Mouse (Mus musculus): ENCODE results near the gene Sucla2. TPM values are rescaled to one million over a fixed set of nuclear protein-coding genes. Genes with fewer than 3 reads are reported as not detected.
A peak's percentile ranks its signal among the peaks of the same experiment; 100 is the strongest.
"Not testable (repeated sequence)": the region's sequence is repeated elsewhere in the genome, so short reads cannot be mapped to it uniquely, and the experiment has no call there.

The Sucla2 gene
- polyA plus RNA-seq, 2 experiments = 22.0 to 54.5 TPM

- peak within 1 kb of the TSS; percentile 83 to 93 for H3K4me3 ChIP-seq (ENCODE audit: insufficient read depth in 1 of 2, low read depth in 2 of 2, low read length in 2 of 2)
- H3K27me3 ChIP-seq (ENCODE audit: control insufficient read depth, insufficient read depth, low read length) = no peaks in the 10 kb centered on the region
- peak; percentile 86 to 89 (median 87) for DNase-seq (ENCODE audit: low read depth in 3 of 3, low spot score in 3 of 3)
- H3K36me3 ChIP-seq (replicated peaks; ENCODE audit: control insufficient read depth, insufficient read depth, low read depth) = peaks cover 5% of the 10 kb centered on the region
- no peaks in the 10 kb centered on the region for H3K9me3 ChIP-seq (ENCODE audit: control insufficient read depth, low read length)
- WGBS (ENCODE audit: insufficient replicate concordance) = 1% methylated on average over 37 of the region's 41 CpGs
- TF ChIP-seq EP300 (IDR thresholded peaks at IDR 0.05; ENCODE audit: low read depth) (0 out of 2 replicates have a peak, but pooled peaks have one; percentile 14), CTCF (IDR thresholded peaks at IDR 0.05; ENCODE audit: low read depth) (peak; percentile 100)
- H3K27ac ChIP-seq = no peak within 1 kb of the TSS
- ATAC-seq (ENCODE audit: insufficient read depth) = peak; percentile 91
- H3K4me1 ChIP-seq (replicated peaks; ENCODE audit: control insufficient read depth in 2 of 2, insufficient read depth in 2 of 2, low read length in 1 of 2) = peaks cover 6 to 22% of the 10 kb centered on the region in 2 experiments
- peak within 1 kb of the TSS; percentile 78 for H3K9ac ChIP-seq (replicated peaks)
- H3K4me2 ChIP-seq (ENCODE audit: low read depth) = peak within 1 kb of the TSS; percentile 83
Measured at GRCm38 (mm10) chr14:73509765-73510423, 15.2 kb upstream of the Sucla2 start, which contains the start of gene Med4. TSS of gene Med4 (plus strand) at chr14:73510025.

DNA sequence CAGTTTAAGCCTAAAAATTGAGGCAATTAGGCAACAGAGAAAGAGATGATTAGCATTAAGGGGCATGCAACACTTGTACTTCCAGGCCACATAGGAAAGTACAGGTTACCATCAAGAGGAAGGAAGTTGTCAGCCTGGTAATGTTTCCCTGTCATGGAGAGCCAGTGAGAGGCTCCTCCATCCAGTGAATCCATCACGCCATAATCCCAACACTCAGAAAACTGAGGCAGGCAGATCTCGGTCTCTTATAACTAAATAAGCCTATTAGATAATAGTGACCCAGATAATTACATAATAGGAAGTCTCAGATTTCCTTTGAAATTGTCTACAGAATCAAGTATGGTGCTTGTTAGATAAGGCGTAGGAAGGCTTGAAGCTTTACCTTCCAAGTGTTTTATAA is 983 bp upstream of the Sucla2 start:
- peak overlapping the region in 1 of 2 experiments; percentile 62; a peak in 2 of 4 replicates for H3K4me3 ChIP-seq (ENCODE audit: insufficient read depth in 1 of 2, low read depth in 2 of 2, low read length in 2 of 2)
- no peaks in the 10 kb centered on the region for H3K27me3 ChIP-seq (ENCODE audit: control insufficient read depth, insufficient read depth, low read length)
- DNase-seq (ENCODE audit: low read depth in 3 of 3, low spot score in 3 of 3) = no peak
- H3K4me1 ChIP-seq (replicated peaks; ENCODE audit: control insufficient read depth in 2 of 2, insufficient read depth in 2 of 2, low read length in 1 of 2) = peaks cover 3 to 6% of the 10 kb centered on the region in 2 experiments; a peak in 2 of 4 replicates
- no peak for TF ChIP-seq CTCF (IDR thresholded peaks at IDR 0.05; ENCODE audit: low read depth)
- no peak for TF ChIP-seq EP300 (IDR thresholded peaks at IDR 0.05; ENCODE audit: low read depth)
- no peak overlapping the region for H3K27ac ChIP-seq
- no peak overlapping the region for H3K9ac ChIP-seq (replicated peaks)
- no peaks in the 10 kb centered on the region for H3K36me3 ChIP-seq (replicated peaks; ENCODE audit: control insufficient read depth, insufficient read depth, low read depth)
- H3K9me3 ChIP-seq (ENCODE audit: control insufficient read depth, low read length) = no peaks in the 10 kb centered on the region
- WGBS (ENCODE audit: insufficient replicate concordance) = 32% methylated on average over 3 of the region's 3 CpGs
- ATAC-seq (ENCODE audit: insufficient read depth) = no peak
- peak overlapping the region; percentile 70 for H3K4me2 ChIP-seq (ENCODE audit: low read depth)

DNA sequence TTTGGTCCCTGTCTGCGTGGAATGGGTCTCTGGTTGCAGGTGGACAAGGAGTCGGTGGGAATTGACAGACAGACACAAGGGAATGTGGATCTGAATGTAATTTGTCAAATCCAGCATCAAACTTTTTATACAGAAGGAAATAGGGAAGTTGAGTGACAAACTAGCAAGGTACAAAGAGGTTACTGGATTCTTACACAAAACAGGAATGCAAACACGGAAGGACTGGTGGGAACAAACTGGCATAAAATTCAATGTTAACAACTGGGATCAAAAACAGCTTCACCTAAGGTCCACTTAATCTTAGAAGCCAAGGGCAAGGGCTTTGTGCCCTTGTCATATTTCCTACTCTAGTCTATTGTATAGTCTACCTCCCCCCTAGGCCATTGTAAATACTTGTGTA is 3.5 kb downstream of the Sucla2 start:
- WGBS (ENCODE audit: insufficient replicate concordance) = 67% methylated on average over 3 of the region's 3 CpGs
- not testable (repeated sequence) for ATAC-seq (ENCODE audit: insufficient read depth)

DNA sequence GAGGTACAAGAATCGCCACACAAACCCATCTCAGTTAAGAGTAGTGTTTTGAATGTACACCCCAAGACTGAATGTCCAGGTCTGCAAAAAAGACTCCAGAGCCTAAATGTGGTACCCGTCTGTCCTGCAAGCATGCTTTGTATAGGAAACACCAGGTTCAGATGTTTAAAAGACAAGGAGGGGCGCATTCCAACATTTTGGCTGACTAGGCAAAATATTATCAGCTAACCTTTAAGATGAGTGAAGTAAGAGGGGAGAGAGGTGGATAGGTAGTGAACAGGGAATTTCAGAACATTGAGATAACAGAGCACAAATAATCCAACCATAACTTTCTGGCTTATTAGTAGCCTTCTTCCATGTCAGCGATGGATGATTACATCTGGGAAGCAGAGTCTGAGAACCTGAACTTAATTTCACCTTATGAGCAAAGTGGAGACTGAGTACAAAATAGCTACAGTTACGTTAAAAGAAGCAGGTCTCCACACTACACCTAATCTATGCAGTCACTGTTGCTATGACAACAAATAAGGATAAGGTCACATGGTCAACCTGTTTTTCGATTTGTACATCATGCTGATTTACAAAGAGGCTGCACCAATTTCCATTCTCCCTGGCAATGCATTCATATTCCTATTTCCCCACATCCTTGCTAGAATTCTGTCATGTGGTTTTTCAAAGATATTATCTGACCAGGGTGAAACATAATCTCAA is 8.8 kb downstream of the Sucla2 start:
- no peaks in the 10 kb centered on the region for H3K4me1 ChIP-seq (replicated peaks; ENCODE audit: control insufficient read depth in 2 of 2, insufficient read depth in 2 of 2, low read length in 1 of 2)
- no peak overlapping the region for H3K4me2 ChIP-seq (ENCODE audit: low read depth)
- no peaks in the 10 kb centered on the region for H3K9me3 ChIP-seq (ENCODE audit: control insufficient read depth, low read length)
- DNase-seq (ENCODE audit: low read depth in 3 of 3, low spot score in 3 of 3) (no peak), ATAC-seq (ENCODE audit: insufficient read depth) (no peak)
- H3K36me3 ChIP-seq (replicated peaks; ENCODE audit: control insufficient read depth, insufficient read depth, low read depth) = no peaks in the 10 kb centered on the region
- H3K27me3 ChIP-seq (ENCODE audit: control insufficient read depth, insufficient read depth, low read length) = no peaks in the 10 kb centered on the region
- no peak overlapping the region for H3K9ac ChIP-seq (replicated peaks)
- no peak for TF ChIP-seq EP300 (IDR thresholded peaks at IDR 0.05; ENCODE audit: low read depth)
- TF ChIP-seq CTCF (IDR thresholded peaks at IDR 0.05; ENCODE audit: low read depth) = no peak
- H3K27ac ChIP-seq = no peak overlapping the region
- no peak overlapping the region for H3K4me3 ChIP-seq (ENCODE audit: insufficient read depth in 1 of 2, low read depth in 2 of 2, low read length in 2 of 2)
- 53% methylated on average over 6 of the region's 6 CpGs for WGBS (ENCODE audit: insufficient replicate concordance)

More for the DNA sequence above, 3.5 kb downstream of the Sucla2 start:
- H3K4me1 ChIP-seq (replicated peaks; ENCODE audit: control insufficient read depth in 2 of 2, insufficient read depth in 2 of 2, low read length in 1 of 2); DNase-seq (ENCODE audit: low read depth in 3 of 3, low spot score in 3 of 3); H3K4me2 ChIP-seq (ENCODE audit: low read depth); H3K9ac ChIP-seq (replicated peaks); H3K9me3 ChIP-seq (ENCODE audit: control insufficient read depth, low read length); H3K4me3 ChIP-seq (ENCODE audit: insufficient read depth in 1 of 2, low read depth in 2 of 2, low read length in 2 of 2); H3K36me3 ChIP-seq (replicated peaks; ENCODE audit: control insufficient read depth, insufficient read depth, low read depth); H3K27me3 ChIP-seq (ENCODE audit: control insufficient read depth, insufficient read depth, low read length); H3K27ac ChIP-seq: not testable (repeated sequence)

DNA sequence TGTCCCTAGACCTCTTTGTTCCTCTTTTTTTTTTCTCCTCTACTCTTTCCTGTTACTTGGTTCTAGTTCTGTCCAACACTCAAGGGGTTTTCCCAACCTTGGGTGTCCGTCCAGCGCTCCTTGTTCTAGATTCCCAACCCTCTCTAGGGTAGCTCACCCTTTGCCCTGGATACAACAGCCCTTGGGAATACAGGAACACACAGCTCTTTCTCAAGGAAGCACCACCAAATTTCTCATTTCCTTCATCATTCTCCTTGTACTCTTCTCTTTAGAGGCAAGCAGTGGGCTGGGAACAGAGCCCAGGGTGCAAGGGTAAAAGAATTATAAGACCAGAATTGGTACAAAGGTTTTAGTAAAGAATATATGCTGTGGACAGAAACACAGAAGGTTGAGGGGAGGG is 10.5 kb downstream of the Sucla2 start:
- H3K9ac ChIP-seq (replicated peaks) = no peak overlapping the region
- no peak overlapping the region for H3K27ac ChIP-seq
- no peaks in the 10 kb centered on the region for H3K27me3 ChIP-seq (ENCODE audit: control insufficient read depth, insufficient read depth, low read length)
- no peaks in the 10 kb centered on the region for H3K4me1 ChIP-seq (replicated peaks; ENCODE audit: control insufficient read depth in 2 of 2, insufficient read depth in 2 of 2, low read length in 1 of 2)
- WGBS (ENCODE audit: insufficient replicate concordance) = 55% methylated on average over 2 of the region's 2 CpGs
- no peak for DNase-seq (ENCODE audit: low read depth in 3 of 3, low spot score in 3 of 3)
- H3K36me3 ChIP-seq (replicated peaks; ENCODE audit: control insufficient read depth, insufficient read depth, low read depth) = no peaks in the 10 kb centered on the region
- no peaks in the 10 kb centered on the region for H3K9me3 ChIP-seq (ENCODE audit: control insufficient read depth, low read length)
- no peak overlapping the region for H3K4me3 ChIP-seq (ENCODE audit: insufficient read depth in 1 of 2, low read depth in 2 of 2, low read length in 2 of 2)
- no peak overlapping the region for H3K4me2 ChIP-seq (ENCODE audit: low read depth)
- ATAC-seq (ENCODE audit: insufficient read depth) = no peak
- TF ChIP-seq EP300 (IDR thresholded peaks at IDR 0.05; ENCODE audit: low read depth) (no peak), CTCF (IDR thresholded peaks at IDR 0.05; ENCODE audit: low read depth) (no peak)

All from liver, embryonic 14.5 days (tissue).